Mouse (Mus musculus) forebrain, embryonic 12.5 days (tissue): ENCODE results near the gene Wfdc15a. TPM values are rescaled to one million over a fixed set of nuclear protein-coding genes. Genes with fewer than 3 reads are reported as not detected.
"Not testable (repeated sequence)": the region's sequence is repeated elsewhere in the genome, so short reads cannot be mapped to it uniquely, and the experiment has no call there.

Experiments used
- ATAC-seq: fragments of 200-750 bp; cut with Nextera tagmentation; 2 replicates; pipeline ENCODE4 v1.8.0; 2017; ENCODE audit warnings: moderate TSS enrichment; ENCODE audit not compliant: low FRiP score
- H3K27ac ChIP-seq: fragments of 300-500 bp; sonication (generic); 2 replicates; pipeline ENCODE4 v1.5.1; 2016; ENCODE audit warnings: mild to moderate bottlenecking
- H3K27me3 ChIP-seq: fragments of 300-500 bp; sonication (generic); 2 replicates; pipeline ENCODE4 v1.6.1; 2016; ENCODE audit warnings: mild to moderate bottlenecking
- H3K36me3 ChIP-seq: fragments of 300-500 bp; sonication (generic); replicated peaks from 2 replicates; pipeline ENCODE4 v1.6.1; 2016; ENCODE audit warnings: mild to moderate bottlenecking
- H3K4me1 ChIP-seq: fragments of 300-500 bp; sonication (generic); 2 replicates; pipeline ENCODE4 v1.6.1; 2016
- H3K4me2 ChIP-seq: fragments of 300-500 bp; sonication (generic); 2 replicates; pipeline ENCODE4 v1.6.1; 2016; ENCODE audit warnings: mild to moderate bottlenecking, moderate library complexity
- H3K4me3 ChIP-seq: fragments of 300-500 bp; sonication (generic); replicated peaks from 2 replicates; pipeline ENCODE4 v1.5.1; 2016; ENCODE audit warnings: mild to moderate bottlenecking
- H3K9ac ChIP-seq: fragments of 300-500 bp; sonication (generic); 2 replicates; pipeline ENCODE4 v1.6.1; 2016; ENCODE audit warnings: mild to moderate bottlenecking
- H3K9me3 ChIP-seq: fragments of 300-500 bp; sonication (generic); 2 replicates; pipeline ENCODE4 v1.6.1; 2016
- WGBS: fragments of 180-500 bp; shearing (Covaris S2); methylation state at CpG from one replicate; pipeline ENCODE4 v1.1.7; 2016; 5-methylcytosine and 5-hydroxymethylcytosine counted together
- polyA plus RNA-seq: library from polyadenylated mRNA; unstranded; fragments of >200 nt; fragmentation: Nextera tagmentation; extraction: Ambion mirVana; gene quantifications from 2 replicates; pipeline ENCODE4 v1.2.1, GENCODE M21; 2016

Wfdc15a gene
- polyA plus RNA-seq = not detected in 2 replicates

DNA sequence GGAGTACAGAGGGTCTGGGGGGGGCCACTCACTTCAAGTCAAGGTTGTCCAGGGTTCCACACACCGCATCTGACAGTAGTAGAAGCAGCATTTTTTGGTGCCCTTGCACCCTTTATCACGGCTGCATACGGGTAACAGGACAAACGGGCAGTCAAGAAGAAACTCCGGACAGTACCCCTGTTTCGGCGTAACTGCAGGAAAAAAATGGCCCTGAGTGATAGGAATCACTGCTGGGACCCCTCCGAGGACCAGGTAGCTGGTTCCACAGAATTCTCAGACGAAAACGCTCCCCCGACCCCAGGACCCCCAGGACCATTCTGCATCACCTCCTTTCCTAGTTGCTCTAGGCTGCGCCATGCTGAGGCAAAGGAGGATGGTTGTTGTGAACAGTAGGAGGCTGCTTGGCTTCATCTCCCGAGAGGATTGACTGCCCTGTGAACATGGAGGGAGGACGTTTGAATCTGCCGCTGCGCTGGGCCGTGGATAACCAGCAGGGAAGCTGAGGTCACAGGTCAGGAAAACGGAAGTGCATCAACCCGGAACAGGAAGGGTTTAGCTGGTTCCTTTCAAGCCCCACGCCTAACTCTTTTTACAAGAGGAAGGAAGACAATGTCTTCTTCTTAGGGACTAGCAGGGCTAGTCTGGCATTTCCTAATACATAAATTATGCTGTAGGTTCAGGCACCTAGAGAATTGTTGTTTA lies at the start of gene Wfdc15a:
TSS of gene Wfdc15a (minus strand) at position 505 of the 702 bp plus-strand sequence.
- 83% methylated on average over 20 of the region's 20 CpGs for WGBS
- no peak within 1 kb of the TSS for H3K9ac ChIP-seq

DNA sequence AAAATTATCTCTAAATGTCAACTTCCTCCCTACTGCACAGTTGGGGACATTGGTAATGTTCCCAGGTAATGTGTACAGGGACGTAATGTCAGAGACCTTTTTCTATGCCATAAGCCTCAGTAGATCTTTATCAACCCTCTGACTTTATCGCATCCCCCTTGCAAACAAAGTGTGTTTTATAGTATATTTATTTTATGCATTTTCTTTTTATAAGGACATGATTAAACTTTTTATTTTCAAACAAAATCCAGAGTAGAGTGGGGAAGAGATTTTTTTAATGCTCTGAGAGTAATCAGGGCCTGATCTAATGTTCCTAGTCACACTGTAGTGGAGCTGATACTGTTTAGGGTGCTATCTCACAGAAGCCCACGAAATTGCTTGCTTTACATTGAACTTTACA lies 38.4 kb upstream of the Wfdc15a start, which contains the start of gene Svs2:
TSS of gene Svs2 (minus strand) at position 101 of the 400 bp plus-strand sequence.
- no peaks in the 10 kb centered on the region for H3K9me3 ChIP-seq
- WGBS = 88% methylated on average over 3 of the region's 3 CpGs
- no peaks in the 10 kb centered on the region for H3K27me3 ChIP-seq
- no peak within 1 kb of the TSS for H3K4me2 ChIP-seq
- no peak within 1 kb of the TSS for H3K27ac ChIP-seq
- H3K4me3 ChIP-seq = no peak within 1 kb of the TSS
- no peak within 1 kb of the TSS for H3K9ac ChIP-seq
- no peaks in the 10 kb centered on the region for H3K36me3 ChIP-seq
- H3K4me1 ChIP-seq = no peaks in the 10 kb centered on the region
- ATAC-seq = no peak

More for the DNA sequence above, at the start of gene Wfdc15a:
- Histone ChIP-seq H3K4me3 (no peak within 1 kb of the TSS), H3K27me3 (no peaks in the 10 kb centered on the region), H3K4me1 (no peaks in the 10 kb centered on the region), H3K9me3 (no peaks in the 10 kb centered on the region), H3K27ac (no peak within 1 kb of the TSS), H3K4me2 (no peak within 1 kb of the TSS), H3K36me3 (no peaks in the 10 kb centered on the region)
- no peak for ATAC-seq

DNA sequence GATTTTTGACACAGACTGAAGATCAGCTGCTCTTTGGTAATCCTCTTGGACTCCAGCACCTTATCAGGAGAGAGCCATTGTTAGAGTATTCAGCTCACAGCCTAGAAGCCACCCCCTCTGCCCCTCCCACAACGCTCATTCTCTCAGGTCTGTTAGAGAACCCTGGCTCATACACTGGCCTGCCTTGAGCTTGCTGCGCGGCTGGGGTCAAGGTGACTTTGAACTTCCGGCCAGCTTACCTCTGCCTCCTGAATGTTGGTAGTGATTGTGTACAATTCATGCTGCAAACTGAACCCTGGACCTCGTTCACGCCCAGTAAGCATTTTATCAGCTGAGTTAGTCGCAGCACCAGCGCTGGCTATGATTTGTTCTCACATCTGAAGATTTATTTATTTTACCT lies 32.7 kb upstream of the Wfdc15a start:
- Histone ChIP-seq H3K4me3 (no peak overlapping the region), H3K27ac (no peak overlapping the region), H3K4me2 (no peak overlapping the region), H3K27me3 (no peaks in the 10 kb centered on the region), H3K36me3 (no peaks in the 10 kb centered on the region), H3K9ac (no peak overlapping the region), H3K9me3 (no peaks in the 10 kb centered on the region), H3K4me1 (no peaks in the 10 kb centered on the region)
- no peak for ATAC-seq
- WGBS = 88% methylated on average over 8 of the region's 8 CpGs

DNA sequence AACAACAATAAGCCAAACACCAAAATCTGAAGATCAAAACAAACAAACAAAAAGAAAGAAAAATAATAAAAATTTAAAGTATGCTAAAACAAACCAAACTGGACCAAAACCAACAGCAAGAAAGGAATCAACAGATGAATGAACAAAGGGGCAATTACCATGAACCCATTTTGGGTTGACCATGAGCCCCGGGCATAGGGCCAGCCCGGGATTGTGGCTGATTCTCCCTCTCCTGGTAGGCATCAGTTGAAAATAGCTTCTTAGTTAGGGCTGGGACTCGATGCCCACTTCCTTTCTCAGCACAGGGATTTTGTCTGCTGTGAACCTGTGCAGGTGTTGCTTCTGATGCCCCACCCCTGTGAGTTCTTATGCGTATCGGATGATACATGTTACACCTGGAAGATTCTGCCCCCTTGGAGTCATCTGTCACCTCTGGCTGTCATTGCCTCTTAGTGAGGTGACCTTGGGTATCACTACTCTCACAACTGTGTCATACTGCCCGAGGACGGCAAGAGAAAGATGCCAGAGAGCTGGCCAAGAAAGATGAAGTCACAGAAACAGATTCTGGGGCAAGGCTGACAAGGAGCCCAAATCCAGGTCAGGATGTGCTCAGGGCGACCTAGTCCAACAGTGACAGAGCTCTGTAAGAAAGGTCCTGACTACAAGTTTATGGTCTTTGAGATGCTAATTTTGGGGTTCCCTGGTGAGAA lies 28.6 kb upstream of the Wfdc15a start:
- H3K4me1 ChIP-seq = no peaks in the 10 kb centered on the region
- no peaks in the 10 kb centered on the region for H3K9me3 ChIP-seq
- H3K4me3 ChIP-seq = no peak overlapping the region
- H3K9ac ChIP-seq = no peak overlapping the region
- no peak for ATAC-seq
- no peak overlapping the region for H3K27ac ChIP-seq
- H3K27me3 ChIP-seq = no peaks in the 10 kb centered on the region
- 90% methylated on average over 8 of the region's 8 CpGs for WGBS
- no peak overlapping the region for H3K4me2 ChIP-seq
- H3K36me3 ChIP-seq = no peaks in the 10 kb centered on the region

DNA sequence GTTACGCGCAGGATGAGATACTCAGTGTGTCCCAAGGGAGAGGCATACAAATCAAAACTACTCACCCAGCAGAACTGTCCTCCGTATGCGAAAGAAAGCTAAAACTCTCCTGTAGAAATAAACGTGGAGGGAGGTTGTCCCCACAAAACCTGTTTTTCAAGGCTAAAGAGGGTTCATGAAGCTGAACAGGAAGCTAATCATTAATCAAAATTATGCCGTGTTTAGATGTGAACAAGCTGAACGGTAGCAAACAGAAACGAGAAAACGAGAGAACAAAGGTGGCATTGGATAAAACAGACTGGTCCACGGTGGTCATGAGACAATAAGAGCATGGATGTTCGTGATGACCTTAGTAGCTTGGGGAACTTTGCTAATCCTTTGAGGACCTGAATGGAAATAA lies 21.6 kb upstream of the Wfdc15a start, which contains the start of gene Wfdc15b:
TSS of gene Wfdc15b (minus strand) at position 139 of the 400 bp plus-strand sequence.
- Histone ChIP-seq H3K4me2 (no peak within 1 kb of the TSS), H3K4me3 (no peak within 1 kb of the TSS), H3K36me3 (no peaks in the 10 kb centered on the region), H3K9ac (no peak within 1 kb of the TSS), H3K4me1 (no peaks in the 10 kb centered on the region), H3K27ac (no peak within 1 kb of the TSS), H3K9me3 (no peaks in the 10 kb centered on the region), H3K27me3 (no peaks in the 10 kb centered on the region)
- ATAC-seq = no peak
- 89% methylated on average over 11 of the region's 11 CpGs for WGBS

DNA sequence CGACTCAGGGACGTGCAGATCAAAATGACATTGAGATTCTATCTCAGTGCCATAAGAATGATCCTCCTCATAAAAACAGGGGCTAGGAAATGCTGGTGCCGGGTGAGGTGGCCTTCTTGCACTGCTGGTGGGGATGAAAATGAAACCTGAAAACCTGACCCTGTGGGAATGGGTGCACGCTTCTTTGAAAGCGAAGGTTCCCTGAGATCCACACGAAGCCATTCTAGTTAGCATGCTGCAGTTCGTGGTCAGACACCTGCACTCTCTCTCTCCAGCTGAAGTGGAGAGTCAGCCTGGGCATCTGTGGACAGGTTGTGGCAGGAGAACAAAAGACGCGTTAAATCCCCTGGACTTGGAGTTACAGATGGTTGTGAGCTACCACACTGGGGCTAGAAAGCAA lies 19.4 kb upstream of the Wfdc15a start:
- Histone ChIP-seq H3K4me1 (no peaks in the 10 kb centered on the region), H3K4me3 (no peak overlapping the region), H3K36me3 (no peaks in the 10 kb centered on the region), H3K9ac (no peak overlapping the region), H3K4me2 (no peak overlapping the region), H3K27me3 (no peaks in the 10 kb centered on the region), H3K27ac (no peak overlapping the region), H3K9me3 (no peaks in the 10 kb centered on the region)
- ATAC-seq = no peak
- WGBS = 85% methylated on average over 9 of the region's 9 CpGs

DNA sequence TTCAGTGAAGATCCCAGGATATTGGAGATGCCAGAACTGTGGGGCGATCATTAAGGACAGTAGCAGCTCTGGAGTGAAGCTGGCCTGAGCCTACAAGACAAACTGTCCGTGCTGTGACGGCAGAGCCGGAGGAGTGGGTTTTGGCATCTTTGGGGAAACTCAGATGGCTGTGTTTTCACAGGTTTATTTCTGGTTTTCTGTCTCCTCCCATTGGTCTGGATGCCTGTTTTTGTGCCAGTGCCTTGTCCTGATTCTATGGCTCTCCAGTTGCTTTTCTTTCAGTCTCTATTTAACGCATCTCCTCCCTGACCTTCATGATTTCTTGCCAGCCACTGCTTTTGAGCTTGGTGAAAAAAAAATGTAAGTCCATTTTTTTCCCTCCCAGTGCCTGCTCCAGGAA lies 12.8 kb upstream of the Wfdc15a start:
- H3K9me3 ChIP-seq = no peaks in the 10 kb centered on the region
- no peak for ATAC-seq
- WGBS = 87% methylated on average over 5 of the region's 5 CpGs

DNA sequence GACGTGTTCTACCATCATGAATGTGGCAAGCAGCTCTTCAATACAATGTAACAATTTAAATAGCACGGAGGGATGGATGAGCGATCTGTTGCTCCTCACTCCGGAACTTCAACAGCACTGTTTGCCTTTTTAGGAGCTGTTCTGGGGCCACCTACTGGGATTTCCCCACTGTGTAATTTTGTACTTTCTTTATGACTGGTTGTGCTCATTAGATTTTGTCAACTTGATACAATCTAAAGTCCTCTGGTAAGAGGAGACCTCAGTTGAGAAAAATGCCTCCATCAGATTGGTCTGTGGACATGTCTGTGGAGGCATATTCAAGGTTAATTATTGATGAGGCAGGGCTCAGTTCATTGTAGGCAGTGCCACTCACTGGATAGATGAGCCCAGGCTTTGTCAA lies 11.0 kb upstream of the Wfdc15a start:
- no peaks in the 10 kb centered on the region for H3K27me3 ChIP-seq
- no peaks in the 10 kb centered on the region for H3K36me3 ChIP-seq
- no peaks in the 10 kb centered on the region for H3K9me3 ChIP-seq
- H3K4me2 ChIP-seq = no peak overlapping the region
- no peak for ATAC-seq
- WGBS = 83% methylated on average over 4 of the region's 4 CpGs
- H3K4me1 ChIP-seq = no peaks in the 10 kb centered on the region
- H3K4me3 ChIP-seq = no peak overlapping the region
- H3K27ac ChIP-seq = no peak overlapping the region
- H3K9ac ChIP-seq = no peak overlapping the region

More for the DNA sequence above, 12.8 kb upstream of the Wfdc15a start:
- Histone ChIP-seq H3K27me3 (no peaks in the 10 kb centered on the region), H3K4me3 (no peak overlapping the region), H3K9ac (no peak overlapping the region), H3K4me2 (no peak overlapping the region), H3K27ac (no peak overlapping the region), H3K4me1 (no peaks in the 10 kb centered on the region), H3K36me3 (no peaks in the 10 kb centered on the region)

DNA sequence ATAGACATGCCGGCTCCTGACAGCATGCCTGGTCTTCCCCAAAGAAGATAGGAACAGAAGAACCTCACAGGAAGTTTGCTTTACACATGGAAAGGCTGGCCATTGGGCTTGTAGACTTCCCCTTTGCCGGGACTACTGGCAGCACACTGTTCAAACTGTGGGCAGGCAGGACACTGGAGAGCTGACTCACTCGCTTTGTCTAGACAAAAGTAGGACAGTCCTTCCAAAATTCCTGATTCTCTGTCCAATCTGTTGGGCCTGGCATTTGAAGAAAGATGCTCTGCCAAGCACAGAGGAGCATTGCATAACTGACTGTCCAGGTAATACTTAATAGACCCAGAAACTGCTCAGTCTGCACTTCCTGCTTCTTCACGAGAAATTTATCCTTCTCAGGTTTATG lies 6.7 kb upstream of the Wfdc15a start:
- 86% methylated on average over 4 of the region's 4 CpGs for WGBS
- Histone ChIP-seq H3K4me3 (no peak overlapping the region), H3K9ac (no peak overlapping the region), H3K27me3 (no peaks in the 10 kb centered on the region), H3K9me3 (no peaks in the 10 kb centered on the region), H3K27ac (no peak overlapping the region), H3K36me3 (no peaks in the 10 kb centered on the region), H3K4me1 (no peaks in the 10 kb centered on the region), H3K4me2 (no peak overlapping the region)
- no peak for ATAC-seq

DNA sequence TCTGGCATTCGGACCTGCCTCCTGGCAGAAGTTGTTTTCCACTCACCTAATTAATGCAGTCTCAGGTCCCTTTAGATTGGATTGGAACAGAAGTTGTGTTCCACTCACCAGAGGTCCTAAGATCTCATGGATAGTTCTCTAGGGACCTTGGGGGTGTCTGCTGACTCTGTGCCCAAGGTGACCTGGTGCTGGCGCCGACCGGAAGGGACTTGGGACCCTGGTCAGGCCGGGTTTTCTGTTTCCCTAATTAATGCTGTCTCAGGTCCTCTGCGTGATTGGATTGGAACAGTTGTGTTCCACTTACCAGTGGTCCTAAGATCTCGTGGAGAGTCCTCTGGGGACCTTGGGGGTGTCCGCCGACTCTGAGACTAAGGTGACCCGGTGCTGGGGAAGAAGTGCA lies 6.1 kb upstream of the Wfdc15a start:
- not testable (repeated sequence) for H3K27ac ChIP-seq, ATAC-seq, H3K27me3 ChIP-seq, H3K9me3 ChIP-seq, H3K9ac ChIP-seq, H3K4me1 ChIP-seq, H3K4me2 ChIP-seq, H3K4me3 ChIP-seq, H3K36me3 ChIP-seq
- 90% methylated on average over 10 of the region's 10 CpGs for WGBS

DNA sequence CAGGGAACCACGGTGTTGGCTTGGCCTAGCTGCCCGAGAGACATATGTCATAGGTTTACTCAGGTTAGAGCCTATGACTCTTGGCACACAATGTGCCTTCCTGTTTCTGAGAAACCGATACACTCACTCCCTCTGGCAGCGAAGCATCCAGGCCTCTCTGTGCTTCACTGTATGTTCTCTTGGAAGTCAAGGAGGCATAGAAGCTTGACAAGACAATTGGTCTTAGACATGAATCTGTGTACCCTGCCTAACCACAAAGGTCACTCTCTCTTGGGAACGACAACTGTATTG lies 3.3 kb downstream of the Wfdc15a start:
- no peaks in the 10 kb centered on the region for H3K9me3 ChIP-seq
- H3K4me1 ChIP-seq = no peaks in the 10 kb centered on the region
- 85% methylated on average over 5 of the region's 5 CpGs for WGBS
- no peak for ATAC-seq
- no peaks in the 10 kb centered on the region for H3K36me3 ChIP-seq
- H3K27me3 ChIP-seq = no peaks in the 10 kb centered on the region
- H3K9ac ChIP-seq = no peak overlapping the region
- H3K4me2 ChIP-seq = no peak overlapping the region
- H3K27ac ChIP-seq = no peak overlapping the region
- no peak overlapping the region for H3K4me3 ChIP-seq

DNA sequence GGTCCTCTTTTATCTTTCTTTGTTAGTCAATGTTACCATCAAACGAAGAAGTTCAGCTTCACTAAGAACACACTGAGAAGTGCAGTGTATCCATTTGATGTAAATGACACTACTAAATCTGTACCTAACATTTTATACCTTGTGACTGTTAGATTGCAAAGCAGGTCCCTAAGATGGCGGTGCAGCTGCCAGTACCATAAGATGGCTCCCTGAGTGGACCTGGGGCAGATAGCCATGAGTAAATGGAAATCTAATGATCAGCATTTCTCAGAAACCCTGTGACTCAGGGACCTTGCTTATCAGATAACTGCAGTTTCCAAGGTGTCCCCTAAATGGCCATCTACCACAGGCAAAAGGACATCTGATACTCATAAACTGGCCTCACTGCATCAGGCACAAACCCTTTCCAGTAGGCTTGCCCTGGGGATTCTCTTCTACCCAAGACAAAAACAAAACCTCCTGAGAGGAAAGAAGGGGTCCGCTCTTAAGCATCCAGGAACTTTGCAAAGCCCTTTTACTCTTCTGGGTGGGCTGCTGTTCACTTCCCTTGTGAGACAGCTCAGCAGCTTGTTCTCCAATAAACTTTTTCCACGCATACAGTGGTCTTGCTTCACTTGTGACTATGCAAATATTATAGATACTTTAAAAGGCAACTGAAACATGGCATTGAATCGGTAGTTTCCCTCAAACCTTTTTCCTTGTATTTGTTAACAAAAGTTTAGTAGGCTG lies 3.8 kb downstream of the Wfdc15a start:
- no peaks in the 10 kb centered on the region for H3K4me1 ChIP-seq
- H3K27ac ChIP-seq = no peak overlapping the region
- no peak overlapping the region for H3K9ac ChIP-seq
- no peak overlapping the region for H3K4me2 ChIP-seq
- H3K27me3 ChIP-seq = no peaks in the 10 kb centered on the region
- 87% methylated on average over 5 of the region's 5 CpGs for WGBS
- no peak for ATAC-seq
- no peak overlapping the region for H3K4me3 ChIP-seq
- H3K9me3 ChIP-seq = no peaks in the 10 kb centered on the region
- H3K36me3 ChIP-seq = no peaks in the 10 kb centered on the region
